15 mouse cellular contexts compared by ENCODE assay signal in the genomic region with DNA sequence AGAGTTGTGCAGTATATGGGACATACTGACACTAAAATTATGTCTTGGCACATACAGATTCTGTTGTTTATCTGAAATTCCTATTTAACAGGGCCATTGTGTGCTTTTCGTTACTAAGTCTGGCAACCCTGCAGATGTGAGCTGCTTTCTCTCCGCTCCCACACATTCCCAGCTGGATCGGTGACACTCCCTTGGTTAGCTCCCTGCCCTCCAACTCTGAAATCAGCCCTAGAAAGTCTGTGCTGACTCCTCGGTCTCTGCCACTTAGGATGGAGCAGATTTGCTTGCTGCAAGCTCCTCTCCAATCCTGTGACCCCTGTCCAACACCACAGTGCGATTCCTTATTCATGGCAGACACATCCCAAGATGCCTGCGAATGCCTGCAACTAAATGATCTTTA. TPM values are rescaled to one million over a fixed set of nuclear protein-coding genes. Genes with fewer than 3 reads are reported as not detected.
"Had no signal": no experiment of that assay in that cellular context is flagged by ENCODE, and none has a peak within 500 bp of the region (broad histone marks: within the 10 kb centered on the region; RNA-seq: fewer than 3 reads in every experiment).

No protein-coding gene starts in this region.

- H3K9ac ChIP-seq: limb, embryonic 12.5 days; liver, embryonic 14.5 days; midbrain, embryonic 12.5 days; neural tube, embryonic 13.5 days had no signal

- H3K4me2 ChIP-seq: limb, embryonic 12.5 days; midbrain, embryonic 12.5 days; neural tube, embryonic 13.5 days had no signal

- H3K4me3 ChIP-seq: limb, embryonic 12.5 days; midbrain, embryonic 12.5 days; neural tube, embryonic 13.5 days had no signal

- H3K9me3 ChIP-seq: limb, embryonic 12.5 days; midbrain, embryonic 12.5 days; neural tube, embryonic 13.5 days had no signal

- H3K36me3 ChIP-seq: limb, embryonic 12.5 days; midbrain, embryonic 12.5 days; neural tube, embryonic 13.5 days had no signal

- ATAC-seq: midbrain, embryonic 16.5 days had no signal

- H3K4me1 ChIP-seq: neural tube, embryonic 13.5 days had no signal

- H3K27me3 ChIP-seq: midbrain, embryonic 12.5 days had no signal

- H3K27ac ChIP-seq: limb, embryonic 12.5 days; liver, embryonic 14.5 days; midbrain, embryonic 12.5 days; neural tube, embryonic 13.5 days; stomach, postnatal 0 days had no signal

- DNase-seq: kidney, adult 11 months; kidney, postnatal 25 days; layer of hippocampus, adult 9-11 months; layer of hippocampus, postnatal 36 days; liver; lung, adult 18-20 months; thymus, adult 2 months; thymus, postnatal 25 days had no signal

RNA-seq across cellular contexts. Expression of gene Wipf3, which starts 35.5 kb away (rescaled TPM):
- total RNA-seq: megakaryocyte-erythroid progenitor cell, adult 5-6 weeks had no signal
